Mouse (Mus musculus) mouse embryonic stem cell (cell line): ENCODE data around the gene Dglucy.

Experiments
- in situ Hi-C, 2 experiments: fragments of 300-500 bp; cut with MboI; formaldehyde crosslinking; loops; 1 replicate in 1 of 2; 3 replicates in 1 of 2; pipeline ENCODE4 v1.14.3; 2019 to 2020; ENCODE audit warnings: low sequenced_read_pairs in 2 of 2, low pct_unique_long_range_greater_than_20kb in 1 of 2, mixed read lengths in 1 of 2; ENCODE audit not compliant: unreplicated experiment in 1 of 2

The Dglucy gene

DNA sequence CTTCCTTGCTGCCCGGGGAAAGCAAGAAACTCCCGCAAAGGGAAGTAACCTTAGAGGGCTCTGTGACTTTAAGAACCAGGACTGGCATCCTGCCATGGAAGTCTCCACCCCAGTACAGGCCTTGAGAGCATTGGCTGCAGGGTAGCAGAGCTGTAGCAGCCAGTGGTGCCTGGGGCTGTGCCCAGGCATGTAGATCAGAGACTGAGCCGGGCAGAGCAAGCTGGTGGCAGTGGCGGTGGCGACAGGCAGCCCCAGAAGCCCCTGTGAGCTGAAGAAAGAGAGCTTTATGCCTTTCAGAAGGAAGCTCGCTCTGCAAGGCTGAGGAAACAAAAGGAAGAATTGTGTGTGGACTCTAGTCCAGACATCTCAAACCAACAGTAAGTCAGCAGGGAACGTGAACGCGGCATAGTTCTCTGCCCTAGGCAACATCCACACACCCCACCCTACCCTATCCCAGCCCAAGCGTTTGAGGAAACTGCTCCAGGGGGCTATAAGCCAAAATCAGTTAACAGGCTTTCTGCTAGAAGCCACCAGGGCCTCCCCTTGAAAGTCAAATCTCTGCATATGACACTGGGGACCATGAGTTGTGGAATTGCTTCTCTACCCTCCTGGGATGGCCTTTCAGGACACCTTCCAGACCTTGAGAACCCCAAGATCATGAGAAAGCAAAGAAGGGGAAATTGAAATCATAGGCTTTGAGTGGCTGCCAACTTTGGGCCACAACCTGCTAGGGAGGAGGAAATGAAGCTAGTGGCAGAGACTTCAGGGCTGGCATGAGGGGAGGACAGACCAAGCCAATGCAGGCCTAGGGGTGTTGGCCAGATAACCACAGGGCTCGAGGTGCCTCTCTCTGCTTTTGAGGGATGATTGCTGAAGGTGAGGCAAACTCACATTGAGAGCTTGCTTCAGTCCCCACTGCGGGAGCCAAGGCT lies at the start of gene Dglucy:
Gene Dglucy (plus strand): TSS at position 124 of the 932 bp plus-strand sequence.
- in situ Hi-C loops = no loop called here

DNA sequence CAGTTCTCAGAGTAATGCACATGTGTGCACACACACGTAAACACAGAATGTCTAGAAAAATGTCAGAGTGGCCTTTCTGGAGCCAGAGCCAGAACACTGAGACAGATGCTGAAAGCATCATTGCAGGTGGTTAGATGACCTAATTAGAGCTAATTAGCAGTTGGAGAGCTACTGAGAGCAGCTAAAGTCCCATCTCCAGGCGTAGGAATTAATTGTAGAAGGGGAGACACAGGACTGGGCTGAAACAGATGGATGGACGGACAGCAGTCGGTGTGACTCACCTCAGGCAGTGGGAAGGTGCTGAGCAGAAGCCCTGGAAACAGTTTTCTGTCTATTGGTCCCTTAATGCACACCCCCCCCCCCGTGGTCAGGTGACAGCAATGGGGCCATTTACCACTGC lies 43.7 kb upstream of the Dglucy start:
- in situ Hi-C loops = no loop called here

GRCm38 (mm10) chr12:100735581-100735980 lies 43.3 kb upstream of the Dglucy start:
- in situ Hi-C loops = no loop called here

DNA sequence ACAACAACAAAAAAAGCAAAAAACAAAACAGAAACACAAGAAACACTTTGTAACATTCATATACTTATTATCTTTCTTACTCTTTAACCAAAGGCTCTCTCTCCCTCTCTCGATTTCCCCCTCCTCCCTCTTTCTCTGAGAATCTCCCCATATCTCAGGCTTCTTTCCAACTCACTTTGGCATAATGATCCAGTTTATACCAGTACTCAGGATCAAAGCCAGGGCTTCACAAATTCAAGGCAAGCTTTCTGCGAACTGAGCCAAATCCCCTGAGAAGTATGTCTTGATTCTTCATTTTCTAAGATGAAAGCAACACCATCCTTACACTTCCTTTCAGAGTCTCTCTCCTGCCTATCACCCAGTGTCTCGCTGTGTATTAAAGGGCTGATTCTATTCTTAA lies 40.4 kb upstream of the Dglucy start:
- in situ Hi-C loops = no loop called here

GRCm38 (mm10) chr12:100739011-100739570 lies 39.8 kb upstream of the Dglucy start:
- in situ Hi-C loops = no loop called here

- in situ Hi-C loops = no loop called here
These were observed 38.5 kb upstream of the Dglucy start for GRCm38 (mm10) chr12:100740313-100740712.

GRCm38 (mm10) chr12:100742468-100742867 lies 36.4 kb upstream of the Dglucy start:
- in situ Hi-C loops = no loop called here

- in situ Hi-C loops = no loop called here
These were observed 25.9 kb upstream of the Dglucy start for GRCm38 (mm10) chr12:100752977-100753376.

- in situ Hi-C loops = no loop called here
These were observed 25.1 kb upstream of the Dglucy start for GRCm38 (mm10) chr12:100753716-100754115.

- in situ Hi-C loops = no loop called here
These were observed 21.4 kb upstream of the Dglucy start for GRCm38 (mm10) chr12:100757427-100757826.

- in situ Hi-C loops = no loop called here
These were observed 16.0 kb upstream of the Dglucy start for GRCm38 (mm10) chr12:100762663-100763425.

- in situ Hi-C loops = no loop called here
These were observed 14.4 kb upstream of the Dglucy start for GRCm38 (mm10) chr12:100764329-100765018.

DNA sequence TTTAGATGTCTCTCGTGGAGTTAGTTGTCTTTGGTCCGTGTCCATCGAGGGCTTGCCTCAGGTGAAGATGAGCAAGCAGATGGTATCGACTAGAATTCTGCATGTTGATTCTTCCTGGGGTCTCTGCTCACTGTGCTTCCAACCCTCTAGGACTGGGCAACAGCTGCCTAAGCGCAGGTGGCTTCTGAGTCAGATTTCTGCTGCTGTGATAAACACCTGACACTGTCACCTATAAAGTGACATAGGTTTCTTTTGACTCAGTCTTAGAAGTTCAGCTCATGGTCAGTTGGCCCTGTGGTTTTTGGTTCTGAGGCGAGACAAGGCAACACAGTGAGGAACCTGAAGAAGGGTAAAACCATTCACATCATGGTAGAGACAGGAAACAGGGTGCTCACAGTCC lies 9.0 kb upstream of the Dglucy start:
- in situ Hi-C loops = no loop called here

- in situ Hi-C loops = no loop called here
These were observed 8.1 kb upstream of the Dglucy start for GRCm38 (mm10) chr12:100770765-100771164.

- in situ Hi-C loops = no loop called here
These were observed 6.5 kb upstream of the Dglucy start for GRCm38 (mm10) chr12:100772230-100772984.

- in situ Hi-C loops = no loop called here
These were observed 4.1 kb upstream of the Dglucy start for GRCm38 (mm10) chr12:100774756-100775155.

GRCm38 (mm10) chr12:100775291-100775690 lies 3.6 kb upstream of the Dglucy start:
- in situ Hi-C loops = no loop called here
